Mouse (Mus musculus) forebrain, embryonic 15.5 days (tissue): Measurements from ENCODE around the gene Retreg3. TPM values are rescaled to one million over a fixed set of nuclear protein-coding genes. Genes with fewer than 3 reads are reported as not detected.
A peak's percentile ranks its signal among the peaks of the same experiment; 100 is the strongest.

Experiments used
- ATAC-seq: fragments of 200-750 bp; cut with Nextera tagmentation; replicated peaks from 2 replicates; pipeline ENCODE4 v1.8.0; 2017; ENCODE audit warnings: mild to moderate bottlenecking, moderate TSS enrichment, moderate library complexity
- H3K27ac ChIP-seq: fragments of 300-500 bp; sonication (generic); replicated peaks from 2 replicates; pipeline ENCODE4 v1.5.1; 2015; ENCODE audit warnings: mild to moderate bottlenecking, inconsistent platforms
- H3K27me3 ChIP-seq: fragments of 300-500 bp; sonication (generic); 2 replicates; pipeline ENCODE4 v1.6.1; 2015; ENCODE audit warnings: inconsistent platforms
- H3K36me3 ChIP-seq: fragments of 300-500 bp; sonication (generic); 2 replicates; pipeline ENCODE4 v1.6.1; 2015; ENCODE audit warnings: mild to moderate bottlenecking, inconsistent platforms
- H3K4me1 ChIP-seq: fragments of 300-500 bp; sonication (generic); 2 replicates; pipeline ENCODE4 v1.6.1; 2015; ENCODE audit warnings: inconsistent platforms
- H3K4me2 ChIP-seq: fragments of 300-500 bp; sonication (generic); replicated peaks from 2 replicates; pipeline ENCODE4 v1.6.1; 2015; ENCODE audit warnings: mild to moderate bottlenecking, inconsistent platforms
- H3K4me3 ChIP-seq: fragments of 300-500 bp; sonication (generic); 2 replicates; pipeline ENCODE4 v1.5.1; 2015; ENCODE audit warnings: mild to moderate bottlenecking, inconsistent platforms
- H3K9ac ChIP-seq: fragments of 300-500 bp; sonication (generic); replicated peaks from 2 replicates; pipeline ENCODE4 v1.6.1; 2015; ENCODE audit warnings: mild to moderate bottlenecking, inconsistent platforms
- H3K9me3 ChIP-seq: fragments of 300-500 bp; sonication (generic); 2 replicates; pipeline ENCODE4 v1.6.1; 2016; ENCODE audit warnings: inconsistent platforms
- WGBS: fragments of 180-500 bp; shearing (Covaris S2); methylation state at CpG from one replicate; pipeline ENCODE4 v1.1.7; 2015; ENCODE audit warnings: mixed read lengths; 5-methylcytosine and 5-hydroxymethylcytosine counted together
- microRNA-seq: library from miRNA; unstranded; fragments of <30 nt; microRNA quantifications from one replicate; pipeline ENCODE4, GENCODE M21; 2016
- polyA plus RNA-seq: library from polyadenylated mRNA; unstranded; fragments of >200 nt; fragmentation: Nextera tagmentation; extraction: Ambion mirVana; gene quantifications from 2 replicates; pipeline ENCODE4 v1.2.1, GENCODE M21; 2015

Gene Retreg3
- polyA plus RNA-seq, 1 experiment from 2014 or later: 27.7 TPM

DNA sequence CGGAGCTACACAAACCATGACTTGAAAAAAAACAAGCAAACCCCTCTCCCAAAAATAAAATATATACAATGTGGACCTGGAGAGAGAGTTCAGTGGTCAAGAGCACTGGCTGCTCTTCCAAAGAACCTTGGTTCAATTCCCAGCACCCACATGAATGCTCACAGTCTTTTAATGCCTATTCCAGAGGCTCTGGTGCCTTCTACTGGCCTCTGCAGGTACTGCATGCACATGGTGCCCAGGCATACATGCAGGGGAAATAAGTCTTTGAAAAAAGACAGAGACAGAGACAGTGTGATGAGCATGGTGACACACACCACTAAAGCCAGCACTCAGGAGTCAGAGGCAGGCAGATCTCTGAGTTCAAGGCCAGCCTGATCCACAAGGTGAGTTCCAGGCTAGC is 65.7 kb downstream of the Retreg3 start:
- peaks cover 74% of the 10 kb centered on the region for H3K36me3 ChIP-seq

DNA sequence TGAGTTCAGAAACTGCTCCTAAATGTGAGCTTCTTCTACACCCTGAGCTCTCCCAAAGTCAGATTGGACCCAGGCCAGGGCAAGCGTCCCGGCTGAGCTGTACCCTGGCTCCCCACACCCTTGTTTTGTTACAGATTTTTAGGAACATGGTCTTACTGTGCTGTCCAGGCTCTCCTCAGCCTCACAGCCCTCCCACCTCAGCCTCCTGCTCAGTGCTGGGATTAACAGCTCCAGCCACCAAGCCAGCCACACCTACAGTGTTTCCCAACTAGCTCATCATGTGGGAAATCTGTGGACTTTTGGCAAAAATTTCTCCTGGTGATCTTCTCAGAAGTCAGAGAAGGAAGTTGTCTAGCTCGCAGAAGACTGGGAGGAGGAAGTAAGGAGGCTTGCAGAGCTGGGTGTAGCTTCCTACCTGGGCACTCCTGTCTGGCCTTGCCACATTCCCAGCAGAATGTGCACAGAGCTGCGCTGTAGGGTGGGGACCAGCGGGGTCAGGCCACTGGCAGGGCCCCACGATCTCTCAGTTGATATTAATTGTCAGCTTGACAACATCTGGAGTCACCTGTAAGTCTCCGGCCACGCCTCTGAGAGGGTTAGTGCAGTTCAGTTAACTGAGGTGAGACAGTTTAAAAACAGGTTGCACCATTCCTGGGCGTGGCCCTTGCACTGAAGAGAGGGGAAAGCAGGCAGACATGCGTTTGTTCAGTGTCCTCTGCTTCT is 66.8 kb downstream of the Retreg3 start:
- WGBS: 93% methylated on average over 10 of the region's 10 CpGs
- peaks cover 77% of the 10 kb centered on the region for H3K36me3 ChIP-seq

More for the DNA sequence above, 65.7 kb downstream of the Retreg3 start:
- 100% methylated on average over 1 of the region's 1 CpGs for WGBS
- no peak overlapping the region for H3K9ac ChIP-seq
- H3K4me1 ChIP-seq: no peaks in the 10 kb centered on the region
- no peak overlapping the region for H3K27ac ChIP-seq
- H3K4me3 ChIP-seq: no peak overlapping the region
- no peaks in the 10 kb centered on the region for H3K9me3 ChIP-seq
- no peak for ATAC-seq
- no peaks in the 10 kb centered on the region for H3K27me3 ChIP-seq
- no peak overlapping the region for H3K4me2 ChIP-seq

DNA sequence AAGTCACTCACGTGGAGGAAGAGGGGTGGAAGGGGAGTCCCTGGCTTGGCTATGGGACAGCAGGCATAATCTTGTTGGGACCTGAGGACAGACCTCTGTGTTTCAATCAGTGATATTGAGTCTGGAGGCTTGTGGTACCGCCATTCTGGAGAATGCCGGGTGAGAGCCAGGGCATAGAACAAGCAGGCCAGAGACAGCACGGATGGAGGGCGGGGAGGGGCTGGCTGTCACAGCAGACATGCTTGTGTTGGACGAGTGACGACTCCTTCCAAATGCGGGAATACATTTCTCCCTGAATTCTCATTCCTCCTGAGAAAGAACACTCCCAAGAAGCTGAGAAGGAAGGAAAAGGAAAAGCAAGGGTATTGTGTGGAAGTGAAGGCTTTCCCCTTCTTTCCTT is 68.1 kb downstream of the Retreg3 start:
- Histone ChIP-seq H3K9me3 (no peaks in the 10 kb centered on the region), H3K4me2 (no peak overlapping the region), H3K9ac (no peak overlapping the region), H3K27me3 (no peaks in the 10 kb centered on the region), H3K4me1 (no peaks in the 10 kb centered on the region), H3K27ac (no peak overlapping the region), H3K4me3 (no peak overlapping the region), H3K36me3 (peaks cover 81% of the 10 kb centered on the region)
- ATAC-seq: no peak
- WGBS: 80% methylated on average over 8 of the region's 8 CpGs

More for the DNA sequence above, 66.8 kb downstream of the Retreg3 start:
- H3K4me2 ChIP-seq: no peak overlapping the region
- H3K4me1 ChIP-seq: no peaks in the 10 kb centered on the region
- no peak overlapping the region for H3K27ac ChIP-seq
- no peaks in the 10 kb centered on the region for H3K9me3 ChIP-seq
- no peak overlapping the region for H3K4me3 ChIP-seq
- H3K9ac ChIP-seq: no peak overlapping the region
- no peak for ATAC-seq
- H3K27me3 ChIP-seq: no peaks in the 10 kb centered on the region

DNA sequence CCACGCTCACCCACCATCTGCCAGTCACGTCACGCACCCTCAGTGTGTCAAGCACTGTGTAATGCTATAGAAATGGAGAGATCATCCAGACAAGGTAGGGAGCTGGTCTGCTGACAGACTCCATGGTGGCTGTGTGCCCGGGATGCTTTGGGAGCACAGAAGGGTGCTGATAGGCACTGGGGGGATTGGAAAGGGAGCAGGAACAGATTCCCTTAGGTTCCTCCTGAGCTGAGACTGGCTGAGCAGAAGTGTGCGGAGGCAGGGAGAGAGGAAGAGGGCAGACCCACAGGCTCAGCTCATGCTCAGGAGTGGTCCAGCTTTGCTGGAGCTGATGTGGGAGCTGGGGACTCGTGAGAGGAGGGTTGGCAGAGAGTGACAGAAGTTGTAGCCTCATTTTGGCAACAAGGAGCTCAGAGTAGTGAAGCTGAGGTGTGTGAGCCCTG is 68.6 kb downstream of the Retreg3 start:
- no peaks in the 10 kb centered on the region for H3K27me3 ChIP-seq
- WGBS: 76% methylated on average over 6 of the region's 6 CpGs
- H3K4me1 ChIP-seq: no peaks in the 10 kb centered on the region
- H3K36me3 ChIP-seq: peaks cover 81% of the 10 kb centered on the region
- ATAC-seq: no peak
- H3K9ac ChIP-seq: no peak overlapping the region
- H3K4me3 ChIP-seq: no peak overlapping the region
- H3K4me2 ChIP-seq: no peak overlapping the region
- 0 out of 2 replicates have a peak overlapping the region, but pooled peaks have one; percentile 18 for H3K27ac ChIP-seq
- H3K9me3 ChIP-seq: no peaks in the 10 kb centered on the region

DNA sequence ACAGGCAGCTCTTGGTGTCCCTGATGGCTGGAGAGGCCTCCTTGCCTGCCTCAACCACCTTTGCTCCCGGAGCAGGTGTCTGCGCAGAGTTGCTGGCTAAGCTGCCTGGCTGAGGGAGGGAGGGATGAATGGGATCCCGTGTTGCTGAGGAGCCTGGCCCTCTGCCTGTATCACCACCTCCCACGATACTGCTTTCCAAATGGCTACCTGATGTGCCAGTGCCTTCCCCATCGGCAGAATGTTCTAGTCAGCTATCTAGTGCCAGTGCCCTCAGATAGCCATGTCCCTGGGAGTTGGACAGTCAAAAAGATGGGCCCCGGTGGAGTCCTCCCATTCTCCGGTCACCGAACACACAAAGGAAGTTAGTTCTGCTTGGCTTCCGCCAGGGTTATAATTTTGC is 69.3 kb downstream of the Retreg3 start:
- WGBS: 92% methylated on average over 9 of the region's 9 CpGs
- Histone ChIP-seq H3K36me3 (peaks cover 81% of the 10 kb centered on the region), H3K4me1 (no peaks in the 10 kb centered on the region), H3K4me2 (no peak overlapping the region), H3K4me3 (no peak overlapping the region), H3K9ac (no peak overlapping the region), H3K27me3 (no peaks in the 10 kb centered on the region), H3K27ac (no peak overlapping the region), H3K9me3 (no peaks in the 10 kb centered on the region)
- no peak for ATAC-seq

DNA sequence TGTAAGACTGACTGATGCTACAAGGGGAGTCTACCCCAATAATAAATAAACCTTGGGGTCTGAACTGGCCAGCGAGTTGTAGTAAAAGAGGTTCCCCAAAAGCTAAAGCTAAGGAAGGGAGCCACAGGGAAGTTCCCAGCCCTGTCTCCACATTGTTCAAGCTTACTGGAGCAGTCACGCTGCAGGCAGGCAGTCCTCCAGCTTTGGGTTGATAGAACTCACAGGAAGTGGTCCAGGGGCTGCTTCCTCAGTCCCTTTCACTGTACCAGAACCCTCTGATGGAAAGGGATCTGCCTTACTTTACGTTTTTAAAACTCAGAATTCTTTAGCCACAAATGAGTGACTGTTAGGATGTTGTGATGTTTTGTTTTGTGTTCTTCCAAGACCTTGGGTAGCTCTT is 72.2 kb downstream of the Retreg3 start:
- Histone ChIP-seq H3K27ac (no peak overlapping the region), H3K36me3 (peaks cover 88% of the 10 kb centered on the region), H3K9ac (no peak overlapping the region), H3K4me1 (no peaks in the 10 kb centered on the region), H3K4me3 (no peak overlapping the region), H3K4me2 (no peak overlapping the region), H3K27me3 (no peaks in the 10 kb centered on the region), H3K9me3 (no peaks in the 10 kb centered on the region)
- 86% methylated on average over 3 of the region's 3 CpGs for WGBS
- no peak for ATAC-seq

DNA sequence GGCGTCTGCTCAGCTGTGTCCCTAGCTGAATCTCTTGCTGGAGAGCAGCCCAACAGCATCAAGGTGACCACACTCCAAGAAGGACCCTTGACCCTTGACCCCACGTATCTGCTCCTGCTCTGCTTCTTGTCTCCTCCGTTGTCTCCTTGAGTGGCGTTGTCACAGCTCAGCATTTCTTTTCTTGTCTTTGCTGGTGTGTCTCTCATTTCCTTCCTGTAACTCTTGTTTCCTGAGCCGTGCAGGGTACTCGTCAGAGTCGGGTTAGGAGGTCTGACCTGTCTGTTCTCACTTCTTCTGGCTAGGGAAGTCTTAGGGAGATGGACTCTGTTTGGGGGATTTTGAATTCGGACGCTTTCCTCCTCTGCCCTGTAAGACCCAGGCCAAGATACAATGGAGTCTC is 73.3 kb downstream of the Retreg3 start:
- no peaks in the 10 kb centered on the region for H3K4me1 ChIP-seq
- 70% methylated on average over 9 of the region's 9 CpGs for WGBS
- H3K9ac ChIP-seq: no peak overlapping the region
- H3K36me3 ChIP-seq: peaks cover 92% of the 10 kb centered on the region
- no peaks in the 10 kb centered on the region for H3K27me3 ChIP-seq
- H3K27ac ChIP-seq: no peak overlapping the region
- H3K4me3 ChIP-seq: no peak overlapping the region
- no peak overlapping the region for H3K4me2 ChIP-seq
- H3K9me3 ChIP-seq: no peaks in the 10 kb centered on the region
- no peak for ATAC-seq

Small RNAs within 50 kb of the gene (microRNA-seq; reads per million reads assigned to microRNA genes)
- not detected for gene Gm27626

Other genes starting within 250 kb of the Retreg3 start
- 31.1 and 32.3 TPM in 2 replicates for gene Stat3, start 180.4 kb downstream of the Retreg3 start, polyA plus RNA-seq
- 29.4 and 30.1 TPM in 2 replicates for gene Cavin1, start 149.0 kb downstream of the Retreg3 start, polyA plus RNA-seq
- gene Atp6v0a1, start 110.4 kb downstream of the Retreg3 start, polyA plus RNA-seq: 84.3 and 84.6 TPM in 2 replicates
- 7.9 and 8.1 TPM in 2 replicates for gene Naglu, start 49.9 kb downstream of the Retreg3 start, polyA plus RNA-seq
- gene Hsd17b1, start 41.5 kb downstream of the Retreg3 start, polyA plus RNA-seq: 0.17 and 0.27 TPM in 2 replicates
- 47.8 and 52.7 TPM in 2 replicates for gene Coasy, start 37.3 kb downstream of the Retreg3 start, polyA plus RNA-seq
- gene Mlx, start 32.6 kb downstream of the Retreg3 start, polyA plus RNA-seq: 92.9 and 96.5 TPM in 2 replicates
- 40.5 and 45.0 TPM in 2 replicates for gene Psmc3ip, start 24.5 kb downstream of the Retreg3 start, polyA plus RNA-seq
- gene Tubg1, start within 50 bp of the Retreg3 start, polyA plus RNA-seq: 96.1 and 97.7 TPM in 2 replicates
- 31.2 and 32.8 TPM in 2 replicates for gene Tubg2, start 36.0 kb upstream of the Retreg3 start, polyA plus RNA-seq
- 0.77 and 0.98 TPM in 2 replicates for gene Cntnap1, start 50.6 kb upstream of the Retreg3 start, polyA plus RNA-seq
- 5.8 and 6.5 TPM in 2 replicates for gene Plekhh3, start 51.5 kb upstream of the Retreg3 start, polyA plus RNA-seq
- 0.14 and 0.19 TPM in 2 replicates for gene Ccr10, start 55.5 kb upstream of the Retreg3 start, polyA plus RNA-seq
- gene Ezh1, start 106.6 kb upstream of the Retreg3 start, polyA plus RNA-seq: 19.6 and 21.4 TPM in 2 replicates
- gene Ramp2, start 126.1 kb upstream of the Retreg3 start, polyA plus RNA-seq: 53.4 and 61.3 TPM in 2 replicates
- 87.7 and 92.9 TPM in 2 replicates for gene Vps25, start 133.8 kb upstream of the Retreg3 start, polyA plus RNA-seq
- gene Wnk4, start 140.7 kb upstream of the Retreg3 start, polyA plus RNA-seq: 4.8 and 5.5 TPM in 2 replicates
- 1.4 and 1.5 TPM in 2 replicates for gene Cntd1, start 159.1 kb upstream of the Retreg3 start, polyA plus RNA-seq
- gene Coa3, start 159.2 kb upstream of the Retreg3 start, polyA plus RNA-seq: 208 and 211 TPM in 2 replicates
- 186 and 200 TPM in 2 replicates for gene Becn1, start 182.4 kb upstream of the Retreg3 start, polyA plus RNA-seq
- gene Psme3, start 196.3 kb upstream of the Retreg3 start, polyA plus RNA-seq: 129 and 140 TPM in 2 replicates
- gene Aoc2, start 205.2 kb upstream of the Retreg3 start, polyA plus RNA-seq: 2.1 and 2.2 TPM in 2 replicates
- gene Aoc3, start 210.7 kb upstream of the Retreg3 start, polyA plus RNA-seq: 0.05 TPM in 1 of 2 replicates, not detected in the other
- gene G6pc, start 247.7 kb upstream of the Retreg3 start, polyA plus RNA-seq: not detected in 2 replicates